Mouse (Mus musculus): ENCODE data around the gene Id4. TPM values are rescaled to one million over a fixed set of nuclear protein-coding genes. Genes with fewer than 3 reads are reported as not detected.
A peak's percentile ranks its signal among the peaks of the same experiment; 100 is the strongest.

The Id4 gene
- total RNA-seq (2021), result 10 to 100 TPM; 52.9 to 53.3 TPM
- long read RNA-seq, transcript Id4-201 (3 exons, 3,849 nt), result major isoform, 175 of 197 reads
- long read RNA-seq, partial matches to known transcripts, result 0 of 197 reads
- long read RNA-seq, other reads (novel, unspliced or antisense), result 22 of 197 reads

- DNase-seq (ENCODE audit: low spot score in 2 of 2), result peak; percentile 87 to 94
Observed at GRCm38 (mm10) chr13:48260690-48261278, at the start of gene Id4. Gene Id4, plus strand, starts transcription at chr13:48261228.

- DNase-seq (ENCODE audit: low spot score in 2 of 2), result peak in 1 of 2 experiments; percentile 7
Observed at GRCm38 (mm10) chr13:48227136-48227535, 33.9 kb upstream of the Id4 start.

- DNase-seq (ENCODE audit: low spot score in 2 of 2), result peak; percentile 91 to 95
Observed at GRCm38 (mm10) chr13:48227712-48228111, 33.3 kb upstream of the Id4 start.

GRCm38 (mm10) chr13:48228114-48228513, 32.9 kb upstream of the Id4 start:
- DNase-seq (ENCODE audit: low spot score in 2 of 2), result no peak

- peak in 1 of 2 experiments; percentile 5 for DNase-seq (ENCODE audit: low spot score in 2 of 2)
Observed at GRCm38 (mm10) chr13:48230996-48231395, 30.0 kb upstream of the Id4 start.

GRCm38 (mm10) chr13:48236436-48236835, 24.6 kb upstream of the Id4 start:
- no peak for DNase-seq (ENCODE audit: low spot score in 2 of 2)

- DNase-seq (ENCODE audit: low spot score in 2 of 2), result no peak
Observed at GRCm38 (mm10) chr13:48236865-48237264, 24.2 kb upstream of the Id4 start.

GRCm38 (mm10) chr13:48237516-48237915, 23.5 kb upstream of the Id4 start:
- no peak for DNase-seq (ENCODE audit: low spot score in 2 of 2)

GRCm38 (mm10) chr13:48245235-48246012, 15.6 kb upstream of the Id4 start:
- DNase-seq (ENCODE audit: low spot score in 2 of 2), result no peak

- no peak for DNase-seq (ENCODE audit: low spot score in 2 of 2)
Observed at GRCm38 (mm10) chr13:48252559-48252958, 8.5 kb upstream of the Id4 start.

GRCm38 (mm10) chr13:48255026-48255425, 6.0 kb upstream of the Id4 start:
- DNase-seq (ENCODE audit: low spot score in 2 of 2), result no peak

- peak; percentile 11 to 30 for DNase-seq (ENCODE audit: low spot score in 2 of 2)
Observed at GRCm38 (mm10) chr13:48261341-48262221, 553 bp downstream of the Id4 start.

- DNase-seq (ENCODE audit: low spot score in 2 of 2), result no peak
Observed at GRCm38 (mm10) chr13:48262451-48262969, 1.5 kb downstream of the Id4 start.

- DNase-seq (ENCODE audit: low spot score in 2 of 2), result no peak
Observed at GRCm38 (mm10) chr13:48265029-48265428, 4.0 kb downstream of the Id4 start.

GRCm38 (mm10) chr13:48273451-48274069, 12.5 kb downstream of the Id4 start:
- DNase-seq (ENCODE audit: low spot score in 2 of 2), result peak; percentile 32 to 63

- no peak for DNase-seq (ENCODE audit: low spot score in 2 of 2)
Observed at GRCm38 (mm10) chr13:48274107-48274506, 13.1 kb downstream of the Id4 start.

GRCm38 (mm10) chr13:48276981-48277380, 16.0 kb downstream of the Id4 start:
- no peak for DNase-seq (ENCODE audit: low spot score in 2 of 2)

- DNase-seq (ENCODE audit: low spot score in 2 of 2), result no peak
Observed at GRCm38 (mm10) chr13:48284426-48284825, 23.4 kb downstream of the Id4 start.

GRCm38 (mm10) chr13:48284918-48285693, 24.1 kb downstream of the Id4 start:
- DNase-seq (ENCODE audit: low spot score in 2 of 2), result no peak

GRCm38 (mm10) chr13:48290427-48290826, 29.4 kb downstream of the Id4 start:
- DNase-seq (ENCODE audit: low spot score in 2 of 2), result no peak

Data from layer of hippocampus, adult 18-20 months (tissue).